Mouse (Mus musculus): Measurements from ENCODE around the gene A330070K13Rik. TPM values are rescaled to one million over a fixed set of nuclear protein-coding genes. Genes with fewer than 3 reads are reported as not detected.

The A330070K13Rik gene
- not detected for total RNA-seq (2022)

DNA sequence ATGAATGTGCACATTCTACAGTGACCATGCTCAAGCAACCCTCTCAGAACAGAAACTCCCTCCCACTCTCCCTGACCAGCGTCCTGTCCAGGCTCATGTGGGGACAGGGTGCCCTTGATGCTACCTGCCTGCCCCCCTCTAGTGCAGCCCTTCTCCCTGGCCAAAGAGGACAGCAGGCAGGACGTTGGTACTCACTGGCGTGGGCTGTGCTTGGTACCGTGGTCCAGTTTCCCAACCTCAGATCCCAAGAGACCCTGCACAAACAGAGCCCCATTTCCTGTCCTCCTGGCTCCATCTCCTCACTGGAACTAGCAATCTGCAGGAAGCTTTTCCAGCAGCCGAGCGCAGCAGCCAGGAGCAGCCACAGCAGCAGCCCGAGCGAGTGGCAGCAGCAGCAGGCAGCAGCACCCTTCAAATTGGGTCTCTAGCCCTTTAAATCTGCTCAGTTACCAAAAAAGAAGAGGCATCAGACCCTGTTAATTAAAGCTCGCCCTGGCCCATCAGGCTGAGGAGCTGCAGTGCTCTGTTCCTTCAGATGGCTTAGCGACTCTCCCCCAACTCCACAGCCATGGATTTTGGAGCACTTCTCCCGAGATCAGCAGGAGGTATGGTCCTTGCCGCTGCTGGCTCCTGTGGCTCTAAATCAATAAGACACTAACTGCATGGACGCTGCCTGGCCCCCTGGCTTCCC, at the start of gene A330070K13Rik:
Gene A330070K13Rik, minus strand, starts transcription at position 410 of the 691 bp plus-strand sequence.
- DNase-seq (ENCODE audit: low spot score in 2 of 2): no peak

DNA sequence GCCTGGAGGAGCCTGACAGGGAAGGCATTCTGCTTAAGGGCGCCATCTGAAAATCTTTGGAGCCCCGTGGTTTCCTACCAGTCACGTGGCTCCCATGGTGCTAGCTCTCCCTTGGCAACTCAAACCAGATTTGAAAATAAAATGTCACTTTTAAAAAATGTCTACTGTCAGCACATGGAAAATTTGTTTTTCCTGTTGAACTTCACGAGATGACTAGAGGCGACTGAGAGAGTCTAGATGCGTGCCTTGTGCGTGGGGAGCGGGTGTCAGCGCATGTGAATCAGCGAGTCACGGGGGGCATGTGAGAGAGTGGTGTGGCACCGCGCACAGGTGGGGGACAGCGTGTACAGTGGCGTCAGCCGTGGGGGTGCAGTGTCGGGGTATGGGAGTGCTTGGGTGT, 27.1 kb upstream of the A330070K13Rik start:
- no peak for DNase-seq (ENCODE audit: low spot score in 2 of 2)

DNA sequence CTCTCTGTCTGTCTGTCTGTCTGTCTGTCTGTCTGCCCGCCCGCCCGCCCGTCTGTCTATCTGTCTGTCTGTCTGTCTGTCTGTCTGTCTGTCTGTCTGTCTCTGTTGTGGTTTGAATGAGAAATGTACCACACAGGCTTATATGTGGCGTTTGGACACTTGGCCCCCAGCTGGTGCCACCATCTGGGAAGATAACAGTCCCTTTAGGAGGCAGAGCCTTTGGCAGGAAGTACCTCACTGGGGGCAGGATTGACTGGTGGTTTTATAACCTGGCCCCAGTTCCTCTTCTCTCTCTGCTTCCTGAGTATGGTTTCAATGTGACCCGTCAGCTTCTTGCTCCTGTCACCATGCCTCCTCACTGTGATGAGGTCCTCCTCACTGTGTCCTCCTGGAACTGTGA, 25.3 kb upstream of the A330070K13Rik start:
- DNase-seq (ENCODE audit: low spot score in 2 of 2): no peak

DNA sequence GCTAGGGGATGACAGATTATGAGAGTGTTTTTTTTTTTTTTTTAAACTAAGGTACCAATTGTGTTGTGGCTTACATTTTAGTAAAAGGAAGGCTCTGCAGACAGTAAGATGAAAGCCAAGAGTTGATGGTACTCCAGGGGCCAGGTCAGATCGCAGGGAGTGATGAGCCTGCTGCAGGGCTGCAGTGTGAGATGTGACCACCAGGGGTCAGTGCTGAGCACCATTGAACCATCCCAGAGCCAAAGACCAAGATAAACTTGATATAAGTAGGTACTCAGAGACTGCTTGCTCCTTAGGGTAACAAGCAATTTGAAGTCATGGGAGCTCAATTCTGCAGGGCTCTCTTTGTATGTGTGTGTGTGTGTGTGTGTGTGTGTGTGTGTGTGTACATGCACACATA, 20.8 kb upstream of the A330070K13Rik start:
- peak in 1 of 2 experiments; percentile 12 for DNase-seq (ENCODE audit: low spot score in 2 of 2)

DNA sequence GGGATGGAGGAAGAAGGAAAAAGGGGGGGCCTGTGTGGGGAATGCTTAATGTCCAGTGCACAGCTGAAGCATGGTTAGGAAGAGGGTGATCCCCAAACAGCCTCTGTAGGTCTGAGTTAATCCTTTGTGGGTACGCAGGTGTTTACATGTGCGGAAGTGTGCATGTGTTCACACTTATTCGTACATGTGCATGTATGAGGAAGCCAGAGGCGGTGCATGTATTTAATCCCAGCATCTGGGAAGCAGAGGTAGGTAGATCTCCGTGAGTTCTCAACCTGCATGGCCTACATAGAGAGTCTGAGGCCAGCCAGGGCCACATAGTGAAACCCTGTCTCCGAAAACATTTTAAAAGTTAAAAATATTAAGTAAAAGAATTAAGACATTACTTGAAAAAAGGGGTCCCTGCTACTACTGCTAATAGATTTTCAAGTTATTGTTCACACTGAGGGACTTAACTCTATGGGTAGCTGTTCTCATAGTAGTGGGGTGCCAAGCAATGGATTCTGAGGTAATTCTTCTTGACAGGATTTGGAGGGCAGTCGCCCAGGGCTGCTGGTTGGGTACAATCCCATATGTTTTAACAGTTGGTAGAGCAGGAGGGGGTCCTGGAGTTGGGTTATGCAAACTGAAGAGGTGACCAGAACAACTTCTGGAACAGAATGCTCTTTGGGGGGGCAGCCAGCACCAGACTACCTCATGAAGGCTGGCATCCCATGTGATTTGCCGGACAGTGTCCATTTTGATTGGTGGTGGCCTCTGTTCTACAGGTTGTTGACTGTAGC, 15.9 kb upstream of the A330070K13Rik start:
- DNase-seq (ENCODE audit: low spot score in 2 of 2): no peak

DNA sequence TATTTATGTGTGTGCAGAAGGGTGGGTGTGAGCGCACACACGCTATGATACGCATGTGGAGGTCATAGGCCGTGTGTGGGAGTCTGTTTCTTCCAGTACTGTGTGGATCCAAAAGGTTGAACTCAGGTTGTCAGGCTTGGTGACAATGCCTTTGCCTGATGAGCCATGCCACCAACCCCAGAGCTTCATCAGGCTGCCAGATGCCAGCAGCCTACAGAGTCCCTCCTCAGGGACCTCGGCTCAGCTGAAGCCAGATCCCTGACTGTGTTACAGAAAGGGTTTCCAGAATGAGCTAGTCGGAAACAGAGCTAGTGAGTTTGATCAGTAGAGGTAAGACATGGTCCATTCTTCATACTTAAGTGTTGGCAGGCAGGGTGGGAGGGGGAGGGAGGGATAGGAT, 10.7 kb upstream of the A330070K13Rik start:
- no peak for DNase-seq (ENCODE audit: low spot score in 2 of 2)

DNA sequence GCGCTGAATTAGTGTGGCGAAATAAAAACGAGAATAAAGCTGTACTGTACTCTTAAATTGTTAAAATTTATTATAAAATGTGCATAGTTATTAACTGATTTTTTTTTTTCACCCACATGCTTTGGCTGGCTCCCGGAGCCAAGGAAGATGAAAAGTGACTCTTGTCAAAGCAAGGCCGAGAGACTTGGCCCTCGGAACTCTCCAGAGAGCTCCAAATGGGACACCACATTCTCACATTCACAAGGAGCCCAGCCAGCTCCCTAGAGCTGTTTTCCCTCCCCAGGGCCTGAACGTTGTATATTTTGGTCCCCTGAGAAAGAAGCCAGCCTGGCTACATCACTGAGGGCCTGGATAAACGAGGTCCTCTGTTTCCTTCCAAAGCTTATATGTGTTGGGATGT, 10.0 kb upstream of the A330070K13Rik start:
- no peak for DNase-seq (ENCODE audit: low spot score in 2 of 2)

DNA sequence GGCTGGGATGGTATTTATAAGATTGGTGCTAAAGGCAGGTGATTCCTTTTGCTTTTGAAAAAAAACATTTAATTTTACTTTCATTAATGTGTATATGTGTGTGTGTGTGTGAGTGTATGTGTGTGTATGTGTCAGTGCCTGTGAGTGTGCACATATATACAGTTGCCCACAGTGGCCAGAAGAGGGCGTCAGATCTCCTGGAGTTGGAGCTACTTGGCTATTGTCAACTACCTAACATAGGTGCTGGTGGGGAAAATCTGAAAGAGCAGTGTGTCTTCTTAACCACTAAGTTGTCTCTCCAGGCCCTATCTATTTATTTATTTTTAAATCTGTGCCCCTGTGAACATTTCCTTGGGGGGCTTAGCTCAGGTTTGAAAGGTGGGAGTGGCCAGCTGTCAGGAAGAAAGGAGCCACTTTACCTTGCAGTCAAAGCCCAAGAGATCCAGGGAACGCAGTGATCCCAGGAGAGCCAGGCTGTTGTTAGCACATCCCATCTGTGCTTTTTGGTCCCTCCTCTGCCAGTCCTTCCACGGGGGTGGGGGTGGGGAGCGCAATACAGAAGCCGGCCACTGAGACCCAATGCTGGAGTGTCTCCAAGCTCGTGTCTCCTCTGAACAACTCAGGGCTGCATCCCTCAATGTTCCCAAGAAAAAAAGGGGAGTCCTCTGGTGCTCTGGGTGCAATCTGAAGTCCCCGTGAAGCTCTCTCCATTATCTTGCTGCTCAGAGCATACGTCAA, 9.4 kb upstream of the A330070K13Rik start:
- DNase-seq (ENCODE audit: low spot score in 2 of 2): no peak

DNA sequence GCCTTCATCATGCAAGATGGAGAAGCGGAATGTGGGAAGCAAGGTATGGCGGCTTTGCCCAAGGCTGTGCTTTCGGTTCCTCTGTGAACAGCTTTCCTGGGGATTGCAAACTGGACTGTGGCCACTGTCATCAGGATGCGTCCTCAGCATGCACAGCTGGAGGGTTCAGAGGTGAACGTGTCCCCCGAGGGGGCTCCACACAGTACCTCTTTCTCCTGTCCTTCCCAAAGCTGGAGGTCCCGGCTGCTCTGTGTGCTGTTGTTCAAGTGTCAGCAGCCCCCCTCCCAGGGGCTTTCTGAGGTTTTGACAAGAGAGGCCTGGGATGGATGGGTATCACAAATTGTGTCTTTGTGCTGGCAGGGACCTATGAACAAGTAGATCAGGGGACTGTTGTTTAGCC, 2.0 kb upstream of the A330070K13Rik start:
- no peak for DNase-seq (ENCODE audit: low spot score in 2 of 2)

DNA sequence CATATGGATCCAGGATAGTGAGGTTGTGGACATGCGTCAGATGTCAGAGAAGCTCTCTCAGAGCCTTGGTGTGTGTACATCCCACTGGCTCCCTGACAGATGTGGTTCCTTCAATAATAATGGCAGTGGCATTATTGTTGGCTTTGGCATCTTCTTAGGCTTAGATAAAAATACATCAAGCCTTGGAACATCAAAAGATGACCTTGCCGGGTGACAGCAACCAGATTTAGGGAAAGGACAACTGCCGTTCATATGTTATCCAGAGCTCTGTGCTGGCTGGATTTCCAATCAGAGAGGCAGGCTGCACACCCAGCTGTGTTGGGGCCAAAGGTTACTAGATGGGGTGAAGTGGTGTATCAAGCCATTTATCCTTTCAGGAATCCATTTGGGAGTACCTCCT, 9.0 kb downstream of the A330070K13Rik start:
- DNase-seq (ENCODE audit: low spot score in 2 of 2): no peak

DNA sequence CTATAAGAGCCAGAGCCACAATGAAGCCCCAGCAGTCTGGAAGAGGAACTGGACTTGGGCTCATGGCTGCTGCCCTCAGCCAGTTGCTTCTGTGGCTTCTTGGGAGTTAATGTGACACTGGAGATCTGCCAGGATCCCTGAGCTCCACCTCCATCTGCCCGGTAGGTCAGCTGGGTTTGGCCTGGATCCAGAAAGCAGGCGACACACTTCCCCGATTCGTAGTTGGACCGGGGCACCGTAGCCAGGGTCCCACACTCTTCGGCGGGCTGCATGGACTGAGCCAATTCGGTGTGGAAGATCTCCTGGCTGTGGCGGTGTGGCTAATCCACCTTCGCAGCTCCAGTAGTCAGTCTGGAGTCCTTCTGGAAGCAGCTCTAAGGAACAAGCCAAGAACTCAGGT, 15.2 kb downstream of the A330070K13Rik start, which contains the start of gene Caln1:
Gene Caln1, plus strand, starts transcription at position 219 of the 400 bp plus-strand sequence.
- DNase-seq (ENCODE audit: low spot score in 2 of 2): no peak

DNA sequence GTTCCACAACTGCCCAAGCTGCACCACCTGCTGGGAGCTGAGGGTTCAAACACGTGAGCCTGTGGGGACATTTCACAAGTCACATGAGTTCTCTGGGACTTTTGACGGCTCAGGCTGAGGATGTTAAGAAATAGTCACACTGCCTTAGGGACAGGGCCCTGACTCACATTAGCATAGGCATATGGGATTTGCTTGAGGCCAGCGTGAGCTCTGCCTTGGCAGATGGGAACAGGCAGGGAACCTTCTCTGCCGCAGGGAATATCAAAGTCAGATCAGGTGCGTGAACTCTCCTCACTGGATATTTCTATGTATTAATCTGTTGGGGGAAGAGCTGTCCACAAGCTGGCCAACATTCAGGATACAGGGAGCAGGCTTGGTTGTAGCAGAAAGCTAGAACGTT, 16.2 kb downstream of the A330070K13Rik start:
- DNase-seq (ENCODE audit: low spot score in 2 of 2): no peak

DNA sequence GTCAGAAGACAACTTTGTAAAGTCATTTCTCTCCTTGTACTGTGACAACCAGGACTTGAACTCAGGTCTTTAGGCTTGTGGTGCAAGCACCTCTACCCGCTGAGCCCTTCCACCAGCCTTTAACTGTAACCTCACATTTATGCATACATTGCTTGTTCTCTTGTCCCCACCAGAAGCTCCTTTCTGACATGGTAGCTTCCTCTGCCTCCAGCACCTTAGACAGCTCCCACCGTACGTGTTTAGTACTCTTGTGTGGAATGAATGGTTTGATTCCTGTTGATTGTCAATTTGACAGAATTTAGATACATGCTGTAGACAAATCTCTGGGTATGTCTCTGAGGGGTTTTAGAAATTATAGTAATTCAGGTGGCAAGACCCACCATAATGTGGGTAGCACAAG, 20.7 kb downstream of the A330070K13Rik start:
- DNase-seq (ENCODE audit: low spot score in 2 of 2): no peak

DNA sequence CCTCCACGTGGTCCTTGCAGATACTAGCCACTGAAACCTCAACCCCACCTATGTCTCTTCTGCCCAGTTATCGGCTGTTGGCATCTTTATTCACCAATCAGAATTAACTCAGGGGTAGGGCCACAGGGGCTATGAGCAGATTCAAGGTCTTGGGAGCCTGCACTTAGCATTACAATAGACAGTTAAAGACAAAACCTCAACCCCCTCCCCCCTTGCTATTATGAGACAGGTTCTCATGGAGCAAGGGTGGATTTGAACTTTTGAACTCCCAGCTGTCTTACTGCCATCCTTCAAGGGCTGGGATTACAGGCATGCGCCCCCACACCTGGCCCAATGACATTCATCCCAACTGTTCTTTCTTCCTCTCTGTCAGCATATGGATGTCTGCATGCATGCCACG, 21.3 kb downstream of the A330070K13Rik start:
- no peak for DNase-seq (ENCODE audit: low spot score in 2 of 2)

DNA sequence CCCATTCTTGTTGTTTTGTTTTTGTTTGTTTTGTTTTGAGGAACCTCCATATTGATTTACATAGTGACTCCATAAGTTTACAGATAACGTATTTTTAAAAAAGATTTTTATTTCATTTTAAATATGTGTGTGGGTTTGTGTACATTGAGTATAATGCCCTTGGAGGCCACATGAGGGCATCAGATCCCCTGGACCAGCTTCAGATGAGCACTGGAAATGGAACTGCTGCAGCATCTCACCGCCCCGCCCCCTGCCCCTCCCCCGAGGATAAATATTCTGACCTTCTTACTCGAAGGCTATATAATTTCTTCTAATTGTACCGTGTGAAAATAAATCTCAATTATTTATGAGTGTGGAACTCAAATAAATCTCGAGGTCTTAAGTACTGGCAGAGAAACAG, 29.2 kb downstream of the A330070K13Rik start:
- no peak for DNase-seq (ENCODE audit: low spot score in 2 of 2)

DNA sequence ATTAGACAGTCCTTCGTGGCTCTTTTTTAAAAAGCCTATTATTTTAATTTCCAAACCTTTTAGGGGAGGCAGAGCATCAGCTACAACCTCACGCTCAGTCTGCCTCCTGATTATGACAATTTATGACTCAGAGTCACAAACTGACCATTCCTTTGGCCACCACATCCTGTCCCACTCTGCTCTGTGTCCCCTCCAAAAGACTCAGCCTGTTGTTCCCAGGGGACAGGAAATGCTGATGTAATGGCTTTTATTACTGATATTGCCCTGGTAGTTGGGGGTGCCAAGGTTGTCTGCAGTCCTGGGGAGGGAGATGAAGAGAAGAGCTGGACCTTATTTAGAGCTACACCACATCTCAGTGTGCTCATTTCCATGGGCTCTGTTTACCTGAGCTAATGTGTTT, 38.6 kb downstream of the A330070K13Rik start:
- DNase-seq (ENCODE audit: low spot score in 2 of 2): no peak

DNA sequence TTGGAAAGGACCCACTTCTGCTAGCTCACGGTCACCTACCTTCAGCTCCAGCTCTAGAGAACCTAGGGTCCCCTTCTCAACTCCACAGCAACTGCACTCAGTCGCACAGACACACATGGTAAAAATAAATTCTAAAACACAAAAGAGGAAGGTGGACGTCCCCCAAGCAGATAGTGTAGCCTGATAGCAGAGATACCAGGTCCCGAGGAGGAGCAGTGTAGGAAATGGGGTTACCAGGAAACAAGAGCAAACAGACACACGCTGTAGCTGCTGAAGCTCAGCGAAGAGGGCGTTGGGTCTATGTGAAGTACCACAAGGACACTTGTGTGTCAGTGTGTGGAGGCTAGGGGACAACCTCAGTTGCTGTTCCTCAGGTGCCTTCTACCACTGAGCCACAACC, 39.4 kb downstream of the A330070K13Rik start:
- DNase-seq (ENCODE audit: low spot score in 2 of 2): no peak

DNA sequence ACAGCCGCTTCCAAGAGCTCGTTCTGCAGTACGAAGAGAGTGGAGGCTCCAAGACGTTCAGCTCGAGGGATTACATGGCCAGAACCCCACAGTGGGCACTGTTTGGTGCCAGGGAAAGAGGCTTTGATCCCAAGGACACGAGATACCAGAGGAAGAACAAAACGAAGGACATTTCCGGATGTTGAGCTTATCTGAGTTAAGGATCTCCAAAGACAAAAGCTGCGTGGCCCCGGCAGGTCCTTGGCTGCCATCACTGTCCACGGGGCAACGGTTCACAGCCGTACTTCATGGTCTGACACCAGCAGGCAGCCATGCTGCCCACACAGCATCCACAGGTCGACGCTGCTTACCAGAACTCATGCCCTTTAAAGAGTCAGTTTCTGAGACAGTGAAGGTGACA, 43.8 kb downstream of the A330070K13Rik start:
- no peak for DNase-seq (ENCODE audit: low spot score in 2 of 2)

DNA sequence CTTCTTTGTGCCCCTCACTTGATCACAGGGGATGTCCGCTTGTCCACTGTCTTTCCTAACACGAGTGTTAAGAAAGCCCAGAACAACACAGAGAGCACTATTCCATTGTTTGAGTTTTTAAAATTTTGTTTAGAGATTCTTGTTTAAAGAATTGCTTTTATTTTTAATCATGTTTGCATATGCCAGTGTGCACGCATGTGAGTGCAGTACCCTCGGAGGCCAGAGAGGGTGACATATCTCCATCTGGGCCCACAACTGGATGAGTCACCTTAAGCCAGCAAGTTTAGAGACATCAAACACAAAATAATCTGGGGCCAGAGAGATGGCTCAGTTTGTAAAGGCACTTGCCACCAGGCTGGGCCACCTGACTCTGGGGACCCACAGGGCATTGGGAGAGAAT, 49.0 kb downstream of the A330070K13Rik start:
- DNase-seq (ENCODE audit: low spot score in 2 of 2): no peak

DNA sequence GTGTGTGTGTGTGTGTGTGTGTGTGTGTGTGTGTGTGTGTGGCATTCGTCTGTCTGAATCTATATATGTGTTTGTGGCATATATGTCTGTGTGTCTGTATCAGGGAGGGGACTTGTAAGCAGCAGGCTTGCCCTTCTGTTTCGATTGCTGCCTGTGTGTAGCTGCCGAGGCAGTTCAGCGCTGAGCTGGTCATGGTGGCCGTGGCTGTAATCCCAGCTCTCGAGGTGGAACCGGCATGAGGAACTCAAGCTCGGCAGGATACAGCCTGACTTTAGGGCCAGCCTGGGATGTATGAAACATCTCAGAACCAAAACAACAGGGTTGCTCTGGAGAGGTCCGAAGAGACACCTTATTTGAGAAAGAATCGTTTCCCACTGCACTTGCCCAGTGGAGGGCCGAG, 50.5 kb downstream of the A330070K13Rik start:
- no peak for DNase-seq (ENCODE audit: low spot score in 2 of 2)

DNA sequence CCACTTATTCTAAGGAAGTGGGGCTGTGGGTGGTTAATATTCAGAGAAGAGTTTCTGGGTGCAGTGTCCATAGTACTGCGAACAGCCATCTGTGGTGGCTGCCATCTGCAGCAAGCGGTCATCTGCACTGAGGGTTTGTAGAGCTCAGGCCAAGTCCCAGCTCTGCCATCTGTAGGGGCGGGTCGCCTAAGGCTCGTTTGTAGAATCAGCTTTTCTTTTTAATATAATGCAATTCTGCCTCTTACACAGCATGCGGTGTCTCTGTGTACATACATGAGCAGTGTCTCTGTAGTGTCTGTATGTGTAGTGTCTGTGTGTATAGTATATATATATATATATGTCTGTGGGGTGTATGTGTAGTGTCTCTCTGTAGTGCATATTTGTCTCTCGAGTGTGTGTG, 50.9 kb downstream of the A330070K13Rik start:
- DNase-seq (ENCODE audit: low spot score in 2 of 2): no peak

DNA sequence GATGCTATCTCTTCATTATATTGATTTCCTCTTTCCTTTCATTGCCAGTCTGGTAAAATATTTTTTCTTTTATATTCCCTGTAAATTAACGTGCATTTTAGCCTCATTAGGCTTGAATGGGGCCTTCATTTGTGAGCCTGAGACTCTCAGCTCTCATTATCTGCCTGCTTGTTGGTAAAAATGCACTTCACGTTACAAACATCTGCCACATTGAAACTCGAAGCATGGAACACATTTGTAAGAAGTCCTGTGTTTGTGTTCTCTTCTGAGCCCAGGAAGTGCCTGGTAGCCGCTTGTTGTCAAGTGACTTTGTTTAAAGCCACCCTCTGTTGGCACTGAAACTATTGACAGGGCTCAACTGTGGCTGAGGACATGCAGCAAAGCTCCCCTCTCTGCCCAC, 53.2 kb downstream of the A330070K13Rik start:
- DNase-seq (ENCODE audit: low spot score in 2 of 2): no peak
